Mouse (Mus musculus): Measurements from ENCODE around the gene Rps6kl1. TPM values are rescaled to one million over a fixed set of nuclear protein-coding genes. Genes with fewer than 3 reads are reported as not detected.

Rps6kl1 gene
- polyA plus RNA-seq, 2 experiments, result 0.31 to 0.57 TPM

GRCm38 (mm10) chr12:85190290-85190689 lies 39.2 kb upstream of the Rps6kl1 start:
- Histone ChIP-seq H3K27ac (no peak overlapping the region), H3K36me3 (replicated peaks; ENCODE audit: control insufficient read depth, insufficient read depth, low read depth) (no peaks in the 10 kb centered on the region), H3K9me3 (ENCODE audit: control insufficient read depth, low read length) (no peaks in the 10 kb centered on the region), H3K27me3 (ENCODE audit: control insufficient read depth, insufficient read depth, low read length) (no peaks in the 10 kb centered on the region), H3K4me3 (ENCODE audit: insufficient read depth in 1 of 2, low read depth in 2 of 2, low read length in 2 of 2) (no peak overlapping the region), H3K4me1 (replicated peaks; ENCODE audit: control insufficient read depth in 2 of 2, insufficient read depth in 2 of 2, low read length in 1 of 2) (no peaks in the 10 kb centered on the region), H3K4me2 (ENCODE audit: low read depth) (no peak overlapping the region), H3K9ac (replicated peaks) (no peak overlapping the region)
- WGBS (ENCODE audit: insufficient replicate concordance), result 66% methylated on average over 7 of the region's 7 CpGs
- TF ChIP-seq CTCF (IDR thresholded peaks at IDR 0.05; ENCODE audit: low read depth) (no peak), EP300 (IDR thresholded peaks at IDR 0.05; ENCODE audit: low read depth) (no peak)
- no peak for ATAC-seq (ENCODE audit: insufficient read depth)
- DNase-seq (ENCODE audit: low read depth in 3 of 3, low spot score in 3 of 3), result no peak

DNA sequence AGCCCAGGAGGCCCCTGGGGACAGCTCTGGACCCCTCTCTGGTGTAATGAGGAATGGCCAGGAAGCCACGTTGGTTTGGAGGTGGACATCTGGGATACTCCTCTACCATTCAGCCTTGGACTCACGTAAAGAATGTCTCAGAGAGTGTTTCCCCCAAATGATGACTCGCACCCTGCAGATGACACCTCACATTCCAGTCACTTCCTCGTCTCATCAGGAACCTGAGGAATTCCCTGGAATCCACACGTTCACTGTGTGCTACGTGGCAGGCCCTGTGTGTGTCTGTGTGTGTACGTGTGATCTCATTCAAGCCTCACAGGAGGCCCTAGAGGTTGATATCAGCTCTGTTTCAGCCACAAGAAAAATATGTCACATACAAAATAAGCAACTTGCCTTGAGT lies 35.3 kb upstream of the Rps6kl1 start:
- no peak for TF ChIP-seq EP300 (IDR thresholded peaks at IDR 0.05; ENCODE audit: low read depth)
- TF ChIP-seq CTCF (IDR thresholded peaks at IDR 0.05; ENCODE audit: low read depth), result no peak
- Histone ChIP-seq H3K4me1 (replicated peaks; ENCODE audit: control insufficient read depth in 2 of 2, insufficient read depth in 2 of 2, low read length in 1 of 2) (no peaks in the 10 kb centered on the region), H3K36me3 (replicated peaks; ENCODE audit: control insufficient read depth, insufficient read depth, low read depth) (no peaks in the 10 kb centered on the region), H3K27me3 (ENCODE audit: control insufficient read depth, insufficient read depth, low read length) (peaks cover 4% of the 10 kb centered on the region), H3K27ac (no peak overlapping the region), H3K9ac (replicated peaks) (no peak overlapping the region), H3K9me3 (ENCODE audit: control insufficient read depth, low read length) (no peaks in the 10 kb centered on the region), H3K4me2 (ENCODE audit: low read depth) (no peak overlapping the region), H3K4me3 (ENCODE audit: insufficient read depth in 1 of 2, low read depth in 2 of 2, low read length in 2 of 2) (no peak overlapping the region)
- WGBS (ENCODE audit: insufficient replicate concordance), result 45% methylated on average over 7 of the region's 7 CpGs
- ATAC-seq (ENCODE audit: insufficient read depth), result no peak
- no peak for DNase-seq (ENCODE audit: low read depth in 3 of 3, low spot score in 3 of 3)

GRCm38 (mm10) chr12:85185810-85186209 lies 34.7 kb upstream of the Rps6kl1 start:
- Histone ChIP-seq H3K4me2 (ENCODE audit: low read depth) (no peak overlapping the region), H3K9ac (replicated peaks) (no peak overlapping the region), H3K27ac (no peak overlapping the region), H3K36me3 (replicated peaks; ENCODE audit: control insufficient read depth, insufficient read depth, low read depth) (no peaks in the 10 kb centered on the region), H3K4me3 (ENCODE audit: insufficient read depth in 1 of 2, low read depth in 2 of 2, low read length in 2 of 2) (no peak overlapping the region), H3K9me3 (ENCODE audit: control insufficient read depth, low read length) (no peaks in the 10 kb centered on the region), H3K4me1 (replicated peaks; ENCODE audit: control insufficient read depth in 2 of 2, insufficient read depth in 2 of 2, low read length in 1 of 2) (no peaks in the 10 kb centered on the region), H3K27me3 (ENCODE audit: control insufficient read depth, insufficient read depth, low read length) (peaks cover 4% of the 10 kb centered on the region)
- no peak for TF ChIP-seq EP300 (IDR thresholded peaks at IDR 0.05; ENCODE audit: low read depth)
- no peak for TF ChIP-seq CTCF (IDR thresholded peaks at IDR 0.05; ENCODE audit: low read depth)
- ATAC-seq (ENCODE audit: insufficient read depth), result no peak
- no peak for DNase-seq (ENCODE audit: low read depth in 3 of 3, low spot score in 3 of 3)
- WGBS (ENCODE audit: insufficient replicate concordance), result 59% methylated on average over 8 of the region's 8 CpGs

GRCm38 (mm10) chr12:85184118-85184517 lies 33.1 kb upstream of the Rps6kl1 start:
- peaks cover 5% of the 10 kb centered on the region for H3K27me3 ChIP-seq (ENCODE audit: control insufficient read depth, insufficient read depth, low read length)
- 47% methylated on average over 5 of the region's 5 CpGs for WGBS (ENCODE audit: insufficient replicate concordance)
- H3K9me3 ChIP-seq (ENCODE audit: control insufficient read depth, low read length), result no peaks in the 10 kb centered on the region

DNA sequence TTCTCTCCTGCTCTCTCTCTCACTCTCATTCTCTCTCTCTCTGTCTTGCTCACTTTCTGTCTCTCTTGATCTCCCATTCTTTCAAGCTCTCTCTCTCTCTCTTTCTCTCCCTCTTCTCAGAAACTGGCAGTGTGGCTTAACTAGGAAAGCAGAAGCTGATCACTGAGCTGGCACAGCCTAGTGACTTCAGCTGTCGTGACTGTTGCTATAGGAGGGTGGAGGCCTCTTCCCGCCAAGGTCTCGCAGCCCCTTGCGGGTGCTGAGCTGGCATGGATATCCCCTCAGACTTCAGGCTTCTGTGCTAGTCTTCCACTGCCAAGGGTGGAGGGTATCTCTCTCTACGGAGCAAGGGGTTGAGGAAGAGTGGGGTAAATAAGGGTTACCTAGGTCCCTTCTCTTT lies 31.8 kb upstream of the Rps6kl1 start:
- ATAC-seq (ENCODE audit: insufficient read depth) (no peak), DNase-seq (ENCODE audit: low read depth in 3 of 3, low spot score in 3 of 3) (no peak)
- Histone ChIP-seq H3K4me2 (ENCODE audit: low read depth) (no peak overlapping the region), H3K4me1 (replicated peaks; ENCODE audit: control insufficient read depth in 2 of 2, insufficient read depth in 2 of 2, low read length in 1 of 2) (no peaks in the 10 kb centered on the region), H3K27me3 (ENCODE audit: control insufficient read depth, insufficient read depth, low read length) (peaks cover 7% of the 10 kb centered on the region), H3K4me3 (ENCODE audit: insufficient read depth in 1 of 2, low read depth in 2 of 2, low read length in 2 of 2) (no peak overlapping the region), H3K27ac (no peak overlapping the region), H3K9me3 (ENCODE audit: control insufficient read depth, low read length) (no peaks in the 10 kb centered on the region), H3K9ac (replicated peaks) (no peak overlapping the region), H3K36me3 (replicated peaks; ENCODE audit: control insufficient read depth, insufficient read depth, low read depth) (no peaks in the 10 kb centered on the region)
- WGBS (ENCODE audit: insufficient replicate concordance), result 49% methylated on average over 5 of the region's 5 CpGs
- TF ChIP-seq CTCF (IDR thresholded peaks at IDR 0.05; ENCODE audit: low read depth) (no peak), EP300 (IDR thresholded peaks at IDR 0.05; ENCODE audit: low read depth) (no peak)

More at GRCm38 (mm10) chr12:85184118-85184517, 33.1 kb upstream of the Rps6kl1 start:
- Histone ChIP-seq H3K36me3 (replicated peaks; ENCODE audit: control insufficient read depth, insufficient read depth, low read depth) (no peaks in the 10 kb centered on the region), H3K4me1 (replicated peaks; ENCODE audit: control insufficient read depth in 2 of 2, insufficient read depth in 2 of 2, low read length in 1 of 2) (no peaks in the 10 kb centered on the region), H3K27ac (no peak overlapping the region), H3K9ac (replicated peaks) (no peak overlapping the region), H3K4me2 (ENCODE audit: low read depth) (no peak overlapping the region), H3K4me3 (ENCODE audit: insufficient read depth in 1 of 2, low read depth in 2 of 2, low read length in 2 of 2) (no peak overlapping the region)
- ATAC-seq (ENCODE audit: insufficient read depth) (no peak), DNase-seq (ENCODE audit: low read depth in 3 of 3, low spot score in 3 of 3) (no peak)
- TF ChIP-seq EP300 (IDR thresholded peaks at IDR 0.05; ENCODE audit: low read depth) (no peak), CTCF (IDR thresholded peaks at IDR 0.05; ENCODE audit: low read depth) (no peak)

Measured in liver, embryonic 14.5 days (tissue).